Mouse (Mus musculus): ENCODE measurements around the gene Cxcl17. TPM values are rescaled to one million over a fixed set of nuclear protein-coding genes. Genes with fewer than 3 reads are reported as not detected.

The Cxcl17 gene
- polyA plus RNA-seq, 2 experiments, result not detected

- WGBS (ENCODE audit: insufficient replicate concordance), result 78% methylated on average over 7 of the region's 7 CpGs
- Histone ChIP-seq H3K4me1 (replicated peaks; ENCODE audit: control insufficient read depth in 2 of 2, insufficient read depth in 2 of 2, low read length in 1 of 2) (peaks cover 15 to 23% of the 10 kb centered on the region in 2 experiments), H3K36me3 (replicated peaks; ENCODE audit: control insufficient read depth, insufficient read depth, low read depth) (peaks cover 2% of the 10 kb centered on the region; the same call in 1 of the 2 replicates), H3K27me3 (ENCODE audit: control insufficient read depth, insufficient read depth, low read length) (no peaks in the 10 kb centered on the region), H3K27ac (no peak overlapping the region), H3K4me3 (ENCODE audit: insufficient read depth in 1 of 2, low read depth in 2 of 2, low read length in 2 of 2) (no peak overlapping the region), H3K4me2 (ENCODE audit: low read depth) (no peak overlapping the region), H3K9me3 (ENCODE audit: control insufficient read depth, low read length) (no peaks in the 10 kb centered on the region), H3K9ac (replicated peaks) (no peak overlapping the region)
- ATAC-seq (ENCODE audit: insufficient read depth) (no peak), DNase-seq (ENCODE audit: low read depth in 3 of 3, low spot score in 3 of 3) (no peak)
- TF ChIP-seq EP300 (IDR thresholded peaks at IDR 0.05; ENCODE audit: low read depth) (no peak), CTCF (IDR thresholded peaks at IDR 0.05; ENCODE audit: low read depth) (no peak)
Measured at GRCm38 (mm10) chr7:25383385-25383784, 29.3 kb downstream of the Cxcl17 start.

GRCm38 (mm10) chr7:25382541-25382940, 30.1 kb downstream of the Cxcl17 start:
- Histone ChIP-seq H3K4me1 (replicated peaks; ENCODE audit: control insufficient read depth in 2 of 2, insufficient read depth in 2 of 2, low read length in 1 of 2) (peaks cover 15 to 23% of the 10 kb centered on the region in 2 experiments), H3K36me3 (replicated peaks; ENCODE audit: control insufficient read depth, insufficient read depth, low read depth) (no peaks in the 10 kb centered on the region), H3K4me2 (ENCODE audit: low read depth) (no peak overlapping the region), H3K9ac (replicated peaks) (no peak overlapping the region), H3K27ac (no peak overlapping the region), H3K9me3 (ENCODE audit: control insufficient read depth, low read length) (no peaks in the 10 kb centered on the region), H3K27me3 (ENCODE audit: control insufficient read depth, insufficient read depth, low read length) (no peaks in the 10 kb centered on the region), H3K4me3 (ENCODE audit: insufficient read depth in 1 of 2, low read depth in 2 of 2, low read length in 2 of 2) (no peak overlapping the region)
- DNase-seq (ENCODE audit: low read depth in 3 of 3, low spot score in 3 of 3), result no peak
- TF ChIP-seq CTCF (IDR thresholded peaks at IDR 0.05; ENCODE audit: low read depth) (no peak), EP300 (IDR thresholded peaks at IDR 0.05; ENCODE audit: low read depth) (no peak)
- ATAC-seq (ENCODE audit: insufficient read depth), result no peak

GRCm38 (mm10) chr7:25381284-25381680, 31.4 kb downstream of the Cxcl17 start:
- Histone ChIP-seq H3K4me2 (ENCODE audit: low read depth) (no peak overlapping the region), H3K9ac (replicated peaks) (no peak overlapping the region), H3K36me3 (replicated peaks; ENCODE audit: control insufficient read depth, insufficient read depth, low read depth) (no peaks in the 10 kb centered on the region), H3K4me1 (replicated peaks; ENCODE audit: control insufficient read depth in 2 of 2, insufficient read depth in 2 of 2, low read length in 1 of 2) (peaks cover 8 to 21% of the 10 kb centered on the region in 2 experiments), H3K27ac (no peak overlapping the region), H3K4me3 (ENCODE audit: insufficient read depth in 1 of 2, low read depth in 2 of 2, low read length in 2 of 2) (no peak overlapping the region), H3K9me3 (ENCODE audit: control insufficient read depth, low read length) (no peaks in the 10 kb centered on the region), H3K27me3 (ENCODE audit: control insufficient read depth, insufficient read depth, low read length) (no peaks in the 10 kb centered on the region)
- no peak for DNase-seq (ENCODE audit: low read depth in 3 of 3, low spot score in 3 of 3)
- TF ChIP-seq EP300 (IDR thresholded peaks at IDR 0.05; ENCODE audit: low read depth) (no peak), CTCF (IDR thresholded peaks at IDR 0.05; ENCODE audit: low read depth) (no peak)
- 59% methylated on average over 3 of the region's 3 CpGs for WGBS (ENCODE audit: insufficient replicate concordance)
- no peak for ATAC-seq (ENCODE audit: insufficient read depth)

DNA sequence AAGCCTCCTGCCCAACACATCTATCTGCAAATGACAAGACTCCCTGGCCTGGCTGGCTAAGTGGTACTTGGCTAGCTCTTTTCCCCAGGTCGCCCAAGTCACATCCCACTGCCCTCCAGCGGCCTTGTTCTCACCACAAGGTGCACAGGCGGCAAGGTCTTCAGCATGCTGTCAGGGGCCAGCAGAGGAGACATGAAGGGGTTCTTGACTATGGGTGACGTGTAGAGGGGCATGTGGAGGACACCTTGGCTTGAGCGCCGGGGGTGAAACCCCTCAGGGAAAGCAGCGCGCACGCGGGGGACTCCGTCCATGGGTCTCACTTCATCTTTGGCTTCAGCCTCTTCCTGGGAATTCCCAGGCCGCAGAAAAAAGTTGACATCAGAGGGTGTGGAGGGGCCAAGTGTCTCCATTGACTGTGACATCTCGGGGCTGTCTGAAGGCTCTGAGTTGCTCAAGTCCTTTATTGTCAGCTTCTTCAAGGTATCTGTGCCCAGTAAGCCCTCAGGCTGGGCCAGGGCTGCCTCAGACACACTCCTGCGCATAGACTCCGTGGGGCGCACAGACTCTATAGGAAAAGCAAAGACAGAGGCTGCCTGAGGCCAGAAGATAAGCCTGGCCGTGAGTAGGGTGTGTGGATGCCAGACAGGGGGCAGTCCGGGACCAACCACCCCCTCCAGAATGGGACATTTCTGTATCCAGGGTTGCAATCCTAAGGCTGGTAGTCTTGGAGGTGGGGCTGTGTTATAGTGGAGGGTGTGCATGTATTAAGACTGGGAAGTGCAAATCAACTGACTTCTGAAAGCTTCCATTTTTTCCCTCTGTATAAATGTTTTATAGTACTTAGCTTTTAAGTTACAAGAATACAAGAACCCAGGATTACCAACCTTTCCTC, 32.0 kb downstream of the Cxcl17 start:
- no peaks in the 10 kb centered on the region for H3K27me3 ChIP-seq (ENCODE audit: control insufficient read depth, insufficient read depth, low read length)
- H3K4me2 ChIP-seq (ENCODE audit: low read depth), result peak overlapping the region; percentile 74
- H3K36me3 ChIP-seq (replicated peaks; ENCODE audit: control insufficient read depth, insufficient read depth, low read depth), result no peaks in the 10 kb centered on the region
- H3K9me3 ChIP-seq (ENCODE audit: control insufficient read depth, low read length), result no peaks in the 10 kb centered on the region
- peak; percentile 59; the same call in 1 of the 2 replicates for ATAC-seq (ENCODE audit: insufficient read depth)
- WGBS (ENCODE audit: insufficient replicate concordance), result 39% methylated on average over 18 of the region's 18 CpGs
- peak in 1 of 3 experiments; percentile 20 for DNase-seq (ENCODE audit: low read depth in 3 of 3, low spot score in 3 of 3)
- H3K4me3 ChIP-seq (ENCODE audit: insufficient read depth in 1 of 2, low read depth in 2 of 2, low read length in 2 of 2), result no peak overlapping the region
- TF ChIP-seq CTCF (IDR thresholded peaks at IDR 0.05; ENCODE audit: low read depth) (peak; percentile 20; the same call in 1 of the 2 replicates), EP300 (IDR thresholded peaks at IDR 0.05; ENCODE audit: low read depth) (no peak)
- H3K4me1 ChIP-seq (replicated peaks; ENCODE audit: control insufficient read depth in 2 of 2, insufficient read depth in 2 of 2, low read length in 1 of 2), result peaks cover 3 to 15% of the 10 kb centered on the region in 2 experiments; a peak in 3 of 4 replicates
- H3K27ac ChIP-seq, result no peak overlapping the region
- no peak overlapping the region for H3K9ac ChIP-seq (replicated peaks)

- DNase-seq (ENCODE audit: low read depth in 3 of 3, low spot score in 3 of 3), result peak in 1 of 3 experiments; percentile 33
- WGBS (ENCODE audit: insufficient replicate concordance), result 2% methylated on average over 42 of the region's 42 CpGs
- no peak overlapping the region for H3K27ac ChIP-seq
Measured at GRCm38 (mm10) chr7:25379551-25380351, 32.9 kb downstream of the Cxcl17 start.

More at GRCm38 (mm10) chr7:25379551-25380351, 32.9 kb downstream of the Cxcl17 start:
- no peaks in the 10 kb centered on the region for H3K9me3 ChIP-seq (ENCODE audit: control insufficient read depth, low read length)
- H3K27me3 ChIP-seq (ENCODE audit: control insufficient read depth, insufficient read depth, low read length), result no peaks in the 10 kb centered on the region
- peak overlapping the region; percentile 49 for H3K9ac ChIP-seq (replicated peaks)
- peak; percentile 57 for TF ChIP-seq CTCF (IDR thresholded peaks at IDR 0.05; ENCODE audit: low read depth)
- TF ChIP-seq EP300 (IDR thresholded peaks at IDR 0.05; ENCODE audit: low read depth), result no peak
- no peaks in the 10 kb centered on the region for H3K36me3 ChIP-seq (replicated peaks; ENCODE audit: control insufficient read depth, insufficient read depth, low read depth)
- H3K4me3 ChIP-seq (ENCODE audit: insufficient read depth in 1 of 2, low read depth in 2 of 2, low read length in 2 of 2), result peak overlapping the region; percentile 40 to 41
- peak overlapping the region; percentile 74 for H3K4me2 ChIP-seq (ENCODE audit: low read depth)
- ATAC-seq (ENCODE audit: insufficient read depth), result peak; percentile 36
- H3K4me1 ChIP-seq (replicated peaks; ENCODE audit: control insufficient read depth in 2 of 2, insufficient read depth in 2 of 2, low read length in 1 of 2), result peaks cover 3 to 11% of the 10 kb centered on the region in 2 experiments; a peak in 3 of 4 replicates
